In genomic region chr2:133113642-133114041, GRCm38 (mm10) we compare ENCODE assay signal across 8 mouse cellular contexts.
DNase-seq lines count a peak whose midpoint lies in the region; ATAC-seq and TF ChIP-seq lines count a peak whose summit lies in the region.

No protein-coding gene starts in this region.

- H3K27ac ChIP-seq in kidney, postnatal 0 days, result no peak overlapping the region
- no peak overlapping the region for H3K27ac ChIP-seq in liver, embryonic 11.5 days (ENCODE audit: low read depth, low read length)
- H3K27ac ChIP-seq in olfactory bulb, adult 2 months (ENCODE audit: insufficient read depth, low read depth, low read length), result no peak overlapping the region

- no peaks in the 10 kb centered on the region for H3K9me3 ChIP-seq in kidney, postnatal 0 days (replicated peaks; ENCODE audit: low read length)
- H3K9me3 ChIP-seq in liver, embryonic 11.5 days (ENCODE audit: control insufficient read depth, low read length), result no peaks in the 10 kb centered on the region

- no peak overlapping the region for H3K4me2 ChIP-seq in kidney, postnatal 0 days (ENCODE audit: low read length)
- no peak overlapping the region for H3K4me2 ChIP-seq in liver, embryonic 11.5 days

- WGBS in kidney, postnatal 0 days, result 25% methylated on average over 10 of the region's 10 CpGs
- 19% methylated on average over 10 of the region's 10 CpGs for WGBS in liver, embryonic 11.5 days
- 24% methylated on average over 10 of the region's 10 CpGs for WGBS in olfactory bulb, adult 2 months

- TF ChIP-seq POLR2A in olfactory bulb, adult 2 months (IDR thresholded peaks at IDR 0.05; ENCODE audit: insufficient read depth, low read depth, low read length), result no peak

- H3K9ac ChIP-seq in kidney, postnatal 0 days (ENCODE audit: low read depth, low read length), result no peak overlapping the region
- H3K9ac ChIP-seq in liver, embryonic 11.5 days (ENCODE audit: low read depth, low read length), result no peak overlapping the region

- DNase-seq in B cell, adult 2 months, result peak; percentile 19 to 21
- DNase-seq in adrenal gland, adult 2 months, result peak; percentile 47
- peak; percentile 86 for DNase-seq in embryo, embryonic 10.5 days (ENCODE audit: low spot score)
- DNase-seq in gastrocnemius, postnatal 4 days (ENCODE audit: low spot score in 2 of 2), result peak; percentile 23 to 32
- DNase-seq in kidney, postnatal 0 days (ENCODE audit: low spot score), result peak; percentile 90
- DNase-seq in liver, embryonic 11.5 days (ENCODE audit: low spot score), result peak; percentile 59
- DNase-seq in urinary bladder, postnatal 36 days (ENCODE audit: low spot score in 2 of 2), result peak; percentile 41 to 64

- H3K27me3 ChIP-seq in kidney, postnatal 0 days (ENCODE audit: insufficient read depth, low read length), result no peaks in the 10 kb centered on the region
- H3K27me3 ChIP-seq in liver, embryonic 11.5 days (replicated peaks; ENCODE audit: control insufficient read depth, insufficient read depth, low read length), result no peaks in the 10 kb centered on the region

- H3K4me3 ChIP-seq in kidney, postnatal 0 days (replicated peaks; ENCODE audit: low read depth, low read length), result no peak overlapping the region
- H3K4me3 ChIP-seq in liver, embryonic 11.5 days (ENCODE audit: low read depth, low read length), result no peak overlapping the region
- H3K4me3 ChIP-seq in olfactory bulb, adult 2 months (ENCODE audit: insufficient read depth, low read depth, low read length), result no peak overlapping the region

- peak; percentile 98 for TF ChIP-seq CTCF in kidney, postnatal 0 days (IDR thresholded peaks at IDR 0.05; ENCODE audit: low read depth)
- peak; percentile 93 for TF ChIP-seq CTCF in olfactory bulb, adult 2 months (IDR thresholded peaks at IDR 0.05; ENCODE audit: insufficient read depth, low read depth, low read length)

- H3K4me1 ChIP-seq in kidney, postnatal 0 days (replicated peaks; ENCODE audit: insufficient read depth, low read length), result no peaks in the 10 kb centered on the region
- no peaks in the 10 kb centered on the region for H3K4me1 ChIP-seq in liver, embryonic 11.5 days (replicated peaks; ENCODE audit: control insufficient read depth, insufficient read depth, low read length)
- H3K4me1 ChIP-seq in olfactory bulb, adult 2 months (ENCODE audit: control insufficient read depth, insufficient read depth, low read length), result no peaks in the 10 kb centered on the region

- no peak; the same call in 1 of the 2 replicates for ATAC-seq in kidney, postnatal 0 days (replicated peaks; ENCODE audit: low FRiP score, low read depth)
- ATAC-seq in liver, embryonic 11.5 days (replicated peaks; ENCODE audit: low FRiP score), result no peak; the same call in 1 of the 2 replicates

- no peaks in the 10 kb centered on the region for H3K36me3 ChIP-seq in kidney, postnatal 0 days (ENCODE audit: insufficient read depth, low read length)
- H3K36me3 ChIP-seq in liver, embryonic 11.5 days (ENCODE audit: control insufficient read depth, insufficient read depth, low read length), result no peaks in the 10 kb centered on the region

Comparison
In these comparisons a context has a peak if more than half of its experiments do, and no peak if none do; other contexts are left out.
1. DNase-seq: peak in every context shown above with its lines; median percentile 90 in kidney, postnatal 0 days; 86 in embryo, embryonic 10.5 days; 59 in liver, embryonic 11.5 days; 52 in urinary bladder, postnatal 36 days; 47 in adrenal gland, adult 2 months; 28 in gastrocnemius, postnatal 4 days; 20 in B cell, adult 2 months.